Mouse (Mus musculus): ENCODE measurements around the gene Map3k9.

- no peak for TF ChIP-seq USF1 (IDR thresholded peaks at IDR 0.05; ENCODE audit: low read depth)
- TF ChIP-seq CTCF (IDR thresholded peaks at IDR 0.05; ENCODE audit: control insufficient read depth, insufficient read depth, insufficient read length): no peak
These were observed 35.6 kb upstream of the Map3k9 start for GRCm38 (mm10) chr12:81816330-81817125.
